Mouse (Mus musculus) bone marrow macrophage, adult 2 months (primary cell): ENCODE measurements around the gene Dffb. TPM values are rescaled to one million over a fixed set of nuclear protein-coding genes. Genes with fewer than 3 reads are reported as not detected.

ENCODE experiments used
- H3K27ac ChIP-seq: 2 replicates; pipeline ENCODE4 v1.5.1; 2012; ENCODE audit warnings: low read depth, low read length; ENCODE audit not compliant: insufficient read depth
- H3K4me1 ChIP-seq: 2 replicates; pipeline ENCODE4 v1.6.1; 2012; ENCODE audit warnings: low read length; ENCODE audit not compliant: control insufficient read depth, insufficient read depth
- H3K4me3 ChIP-seq: 2 replicates; pipeline ENCODE4 v1.5.1; 2012; ENCODE audit warnings: mild to moderate bottlenecking, low read length, moderate library complexity; ENCODE audit not compliant: insufficient read depth
- CTCF ChIP-seq: IDR thresholded peaks from 2 replicates; pipeline ENCODE4 v1.5.1; 2012; ENCODE audit warnings: low read depth, mild to moderate bottlenecking, low read length, moderate library complexity
- POLR2A ChIP-seq: IDR thresholded peaks from 2 replicates; pipeline ENCODE4 v1.6.1; 2012; ENCODE audit warnings: mild to moderate bottlenecking, low read depth, low read length, borderline replicate concordance
- polyA plus RNA-seq: library from polyadenylated mRNA; stranded (reverse); fragments of >200 nt; gene quantifications from 2 replicates; pipeline ENCODE4 v1.2.4, GENCODE M21; 2012; ENCODE audit not compliant: missing spikeins, insufficient read depth, insufficient read length

Gene Dffb
- polyA plus RNA-seq, result 5.5 and 10.1 TPM in 2 replicates

- H3K27ac ChIP-seq, result no peak within 1 kb of the TSS
- no peak for TF ChIP-seq CTCF
- no peak for TF ChIP-seq POLR2A
Observed at GRCm38 (mm10) chr4:153974431-153975291, at the start of gene Dffb, which contains the start of gene Cep104. TSS of gene Dffb (minus strand) at chr4:153975126. TSS of gene Cep104 (plus strand) at chr4:153975194.

GRCm38 (mm10) chr4:154023754-154024601 is 49.1 kb upstream of the Dffb start:
- TF ChIP-seq POLR2A (no peak), CTCF (no peak)
- H3K4me3 ChIP-seq, result no peak overlapping the region
- no peak overlapping the region for H3K27ac ChIP-seq
- 0 out of 2 replicates have a peak, but pooled peaks cover 3% of the 10 kb centered on the region for H3K4me1 ChIP-seq

More at GRCm38 (mm10) chr4:153974431-153975291, at the start of gene Dffb, which contains the start of gene Cep104:
- Histone ChIP-seq H3K4me1 (0 out of 2 replicates have a peak, but pooled peaks cover 2% of the 10 kb centered on the region), H3K4me3 (peak within 1 kb of the TSS; percentile 85)

- TF ChIP-seq CTCF (no peak), POLR2A (no peak)
- Histone ChIP-seq H3K27ac (no peak overlapping the region), H3K4me1 (0 out of 2 replicates have a peak, but pooled peaks cover 4% of the 10 kb centered on the region), H3K4me3 (no peak overlapping the region)
Observed at GRCm38 (mm10) chr4:154022844-154023243, 47.9 kb upstream of the Dffb start.

GRCm38 (mm10) chr4:154022407-154022806 is 47.5 kb upstream of the Dffb start:
- no peak overlapping the region for H3K4me3 ChIP-seq
- H3K4me1 ChIP-seq, result 0 out of 2 replicates have a peak, but pooled peaks cover 4% of the 10 kb centered on the region
- H3K27ac ChIP-seq, result no peak overlapping the region

GRCm38 (mm10) chr4:154021432-154021831 is 46.5 kb upstream of the Dffb start:
- Histone ChIP-seq H3K27ac (no peak overlapping the region), H3K4me1 (0 out of 2 replicates have a peak, but pooled peaks cover 4% of the 10 kb centered on the region), H3K4me3 (no peak overlapping the region)
- TF ChIP-seq POLR2A, result no peak
- no peak for TF ChIP-seq CTCF

More at GRCm38 (mm10) chr4:154022407-154022806, 47.5 kb upstream of the Dffb start:
- TF ChIP-seq POLR2A, result no peak
- TF ChIP-seq CTCF, result no peak

GRCm38 (mm10) chr4:154019571-154019970 is 44.6 kb upstream of the Dffb start:
- Histone ChIP-seq H3K4me3 (no peak overlapping the region), H3K4me1 (0 out of 2 replicates have a peak, but pooled peaks cover 4% of the 10 kb centered on the region), H3K27ac (no peak overlapping the region)
- TF ChIP-seq CTCF, result peak; percentile 55
- TF ChIP-seq POLR2A, result no peak

- Histone ChIP-seq H3K27ac (no peak overlapping the region), H3K4me1 (peaks cover 12% of the 10 kb centered on the region)
- no peak for TF ChIP-seq CTCF
- TF ChIP-seq POLR2A, result no peak
Observed at GRCm38 (mm10) chr4:154015476-154015875, 40.5 kb upstream of the Dffb start.

GRCm38 (mm10) chr4:154012132-154012882 is 37.4 kb upstream of the Dffb start:
- peak overlapping the region; percentile 99 for H3K4me3 ChIP-seq
- H3K27ac ChIP-seq, result peak overlapping the region; percentile 17; the same call in 1 of the 2 replicates
- H3K4me1 ChIP-seq, result peaks cover 8% of the 10 kb centered on the region
- TF ChIP-seq POLR2A (no peak), CTCF (no peak)

More at GRCm38 (mm10) chr4:154015476-154015875, 40.5 kb upstream of the Dffb start:
- H3K4me3 ChIP-seq, result no peak overlapping the region

GRCm38 (mm10) chr4:154011646-154012089 is 36.7 kb upstream of the Dffb start, which contains the start of gene Lrrc47:
TSS of gene Lrrc47 (plus strand) at chr4:154011731.
- no peak for TF ChIP-seq POLR2A
- TF ChIP-seq CTCF, result no peak
- peak within 1 kb of the TSS; percentile 17; the same call in 1 of the 2 replicates for H3K27ac ChIP-seq

More at GRCm38 (mm10) chr4:154011646-154012089, 36.7 kb upstream of the Dffb start, which contains the start of gene Lrrc47:
- H3K4me1 ChIP-seq, result peaks cover 8% of the 10 kb centered on the region
- H3K4me3 ChIP-seq, result peak within 1 kb of the TSS; percentile 99
